Mouse (Mus musculus): ENCODE results near the gene Mmgt2.

GRCm38 (mm10) chr11:62603312-62604056 lies 45.0 kb upstream of the Mmgt2 start:
- TF ChIP-seq CTCF (IDR thresholded peaks at IDR 0.05; ENCODE audit: control insufficient read depth, insufficient read depth, insufficient replicate concordance, low read depth, low read length) (no peak), POLR2A (IDR thresholded peaks at IDR 0.05; ENCODE audit: control insufficient read depth, low read depth, low read length) (no peak)
